Mouse (Mus musculus) gastrocnemius, postnatal 25 days (tissue): ENCODE results near the gene Taf1b. TPM values are rescaled to one million over a fixed set of nuclear protein-coding genes. Genes with fewer than 3 reads are reported as not detected.

Experiments
- DNase-seq: peaks from one replicate; pipeline ENCODE4 v3.0.0; 2022
- total RNA-seq, 2 experiments: library from RNA; stranded (reverse); gene quantifications; 1 replicate in 1 of 2; 2 replicates in 1 of 2; pipeline ENCODE4 v1.2.3; 2021

Taf1b gene
- total RNA-seq, 2 experiments from 2014 or later = 6.3 to 6.6 TPM

- DNase-seq = peak; percentile 29
These were observed 105.1 kb downstream of the Taf1b start for GRCm38 (mm10) chr12:24603266-24603665.

- DNase-seq = no peak
These were observed 108.0 kb downstream of the Taf1b start for GRCm38 (mm10) chr12:24606166-24606565.

Other genes starting within 250 kb of the Taf1b start
- under 1 TPM; 0.15 to 0.29 TPM for gene Grhl1, start 73.9 kb downstream of the Taf1b start, total RNA-seq
- 1 to 10 TPM; 4.8 to 6.9 TPM for gene Klf11, start 152.9 kb downstream of the Taf1b start, total RNA-seq
- gene Cys1, start 183.5 kb downstream of the Taf1b start, total RNA-seq = 1 to 10 TPM; 3.0 to 3.5 TPM
- gene Rrm2, start 209.9 kb downstream of the Taf1b start, total RNA-seq = 1 to 10 TPM; 1.8 to 3.6 TPM